Mouse (Mus musculus): ENCODE data around the gene Apoc2. TPM values are rescaled to one million over a fixed set of nuclear protein-coding genes. Genes with fewer than 3 reads are reported as not detected.
A peak's percentile ranks its signal among the peaks of the same experiment; 100 is the strongest.

Gene Apoc2
- polyA plus RNA-seq, 1 experiment, result not detected

DNA sequence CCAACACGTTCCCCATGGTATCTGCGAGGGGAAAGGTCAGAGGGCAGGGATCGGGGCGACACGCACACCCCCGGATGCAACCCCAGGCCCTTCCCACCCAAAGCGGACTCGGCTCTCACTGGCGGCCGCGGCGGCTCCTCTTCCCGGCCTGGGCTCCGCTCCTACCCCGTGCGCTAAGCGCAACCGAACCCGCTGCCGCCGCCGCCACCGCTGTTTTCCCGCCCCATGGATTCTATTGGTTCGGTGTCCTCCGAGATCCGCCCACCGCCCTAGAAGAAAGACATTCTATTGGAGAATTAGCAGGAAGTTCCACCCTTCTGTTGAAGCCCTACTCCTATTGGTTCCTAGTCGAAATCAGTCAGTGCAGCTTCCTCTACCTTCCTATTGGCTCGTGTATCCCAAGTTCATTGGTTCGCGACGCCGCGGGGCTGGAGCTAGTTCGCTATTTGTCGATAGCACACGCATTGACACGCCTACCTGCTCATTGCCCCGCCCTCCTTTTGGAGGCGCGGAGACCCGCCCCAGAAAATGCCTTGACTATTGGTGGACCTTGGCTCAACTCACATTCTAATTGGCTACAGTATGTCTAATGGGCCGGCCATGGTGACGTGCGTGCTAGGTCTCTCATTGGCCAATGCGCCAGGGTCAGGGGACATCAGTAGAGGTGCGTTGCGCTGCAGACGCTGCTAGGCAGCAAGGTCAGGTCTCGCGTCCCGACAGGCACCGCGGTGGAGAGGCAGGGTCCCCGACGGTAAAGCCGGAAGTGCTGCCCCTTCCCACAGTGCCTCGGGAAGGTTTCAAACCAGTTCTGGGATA lies 37.7 kb upstream of the Apoc2 start, which contains the start of gene Tomm40:
TSS of gene Tomm40 (minus strand) at position 200 of the 816 bp plus-strand sequence.
- no peaks in the 10 kb centered on the region for H3K27me3 ChIP-seq (ENCODE audit: control insufficient read depth, insufficient read depth, insufficient read length)
- peak within 1 kb of the TSS; percentile 99 for H3K4me2 ChIP-seq (ENCODE audit: low read depth)
- H3K79me2 ChIP-seq (ENCODE audit: control insufficient read depth, insufficient read depth), result peaks cover 20% of the 10 kb centered on the region
- TF ChIP-seq MYOD1 (IDR thresholded peaks at IDR 0.05; ENCODE audit: control insufficient read depth in 1 of 3, insufficient read length in 2 of 3, low read depth in 2 of 3) (no peak), MYOG (IDR thresholded peaks at IDR 0.05; ENCODE audit: control insufficient read depth in 1 of 3, insufficient read depth in 1 of 3, insufficient read length in 2 of 3, low read depth in 2 of 3) (peak in 1 of 3 experiments; percentile 21), POLR2A (IDR thresholded peaks at IDR 0.05; ENCODE audit: insufficient read length, low read depth) (peak; percentile 66), POLR2AphosphoS2 (IDR thresholded peaks at IDR 0.05; ENCODE audit: insufficient read length, low read depth) (peak; percentile 78), REST (IDR thresholded peaks at IDR 0.05; ENCODE audit: insufficient read depth, insufficient read length) (no peak), CEBPB (IDR thresholded peaks at IDR 0.05; ENCODE audit: insufficient read depth, poor library complexity, severe bottlenecking) (no peak), USF1 (IDR thresholded peaks at IDR 0.05; ENCODE audit: low read depth) (no peak), SRF (IDR thresholded peaks at IDR 0.05; ENCODE audit: control insufficient read depth, insufficient read length, low read depth) (no peak), MAX (IDR thresholded peaks at IDR 0.05; ENCODE audit: low read depth) (no peak), E2F4 (IDR thresholded peaks at IDR 0.05; ENCODE audit: insufficient read depth) (peak; percentile 37)
- peaks cover 12% of the 10 kb centered on the region for H3K36me3 ChIP-seq (ENCODE audit: control insufficient read depth, insufficient read depth)
- H3ac ChIP-seq (ENCODE audit: control insufficient read depth, insufficient read length), result peak within 1 kb of the TSS; percentile 94
- peak within 1 kb of the TSS; percentile 53 for H3K4me3 ChIP-seq

DNA sequence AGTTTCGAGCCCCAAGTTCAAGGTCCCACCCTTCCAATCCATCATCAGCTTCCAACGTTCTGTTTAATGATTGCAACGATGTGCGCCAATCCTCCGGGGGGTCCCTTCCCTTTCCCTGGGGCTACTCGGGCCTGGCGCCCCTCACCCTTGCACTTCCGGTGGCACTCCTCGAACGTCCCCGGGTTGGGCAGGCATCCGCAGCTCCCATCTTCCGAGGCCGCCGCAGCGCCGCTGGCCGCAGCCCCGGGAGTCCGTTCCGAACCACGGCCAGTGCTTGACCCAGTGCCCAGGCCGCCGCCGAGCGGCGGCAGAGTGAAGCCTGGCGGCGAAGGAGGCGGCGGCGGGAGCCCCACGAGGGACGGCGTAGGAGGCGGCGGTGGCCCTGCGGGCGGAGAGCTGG lies 37.1 kb upstream of the Apoc2 start:
- peak overlapping the region; percentile 94 for H3ac ChIP-seq (ENCODE audit: control insufficient read depth, insufficient read length)
- H3K4me3 ChIP-seq, result peak overlapping the region; percentile 53
- H3K4me2 ChIP-seq (ENCODE audit: low read depth), result peak overlapping the region; percentile 91
- peaks cover 12% of the 10 kb centered on the region for H3K36me3 ChIP-seq (ENCODE audit: control insufficient read depth, insufficient read depth)
- H3K79me2 ChIP-seq (ENCODE audit: control insufficient read depth, insufficient read depth), result peaks cover 20% of the 10 kb centered on the region
- H3K27me3 ChIP-seq (ENCODE audit: control insufficient read depth, insufficient read depth, insufficient read length), result no peaks in the 10 kb centered on the region
- TF ChIP-seq TCF12 (IDR thresholded peaks at IDR 0.05; ENCODE audit: insufficient read depth, poor library complexity, severe bottlenecking) (no peak), POLR2A (IDR thresholded peaks at IDR 0.05; ENCODE audit: insufficient read length, low read depth) (no peak), TCF3 (IDR thresholded peaks at IDR 0.05; ENCODE audit: insufficient read length, low read depth) (no peak), POLR2AphosphoS2 (IDR thresholded peaks at IDR 0.05; ENCODE audit: insufficient read length, low read depth) (no peak), SRF (IDR thresholded peaks at IDR 0.05; ENCODE audit: control insufficient read depth, insufficient read length, low read depth) (no peak), USF1 (IDR thresholded peaks at IDR 0.05; ENCODE audit: low read depth) (no peak), CEBPB (IDR thresholded peaks at IDR 0.05; ENCODE audit: insufficient read depth, poor library complexity, severe bottlenecking) (no peak), REST (IDR thresholded peaks at IDR 0.05; ENCODE audit: insufficient read depth, insufficient read length) (no peak), MYOD1 (IDR thresholded peaks at IDR 0.05; ENCODE audit: control insufficient read depth in 1 of 3, insufficient read length in 2 of 3, low read depth in 2 of 3) (no peak), MYOG (IDR thresholded peaks at IDR 0.05; ENCODE audit: control insufficient read depth in 1 of 3, insufficient read depth in 1 of 3, insufficient read length in 2 of 3, low read depth in 2 of 3) (no peak), MAX (IDR thresholded peaks at IDR 0.05; ENCODE audit: low read depth) (no peak), E2F4 (IDR thresholded peaks at IDR 0.05; ENCODE audit: insufficient read depth) (no peak)

DNA sequence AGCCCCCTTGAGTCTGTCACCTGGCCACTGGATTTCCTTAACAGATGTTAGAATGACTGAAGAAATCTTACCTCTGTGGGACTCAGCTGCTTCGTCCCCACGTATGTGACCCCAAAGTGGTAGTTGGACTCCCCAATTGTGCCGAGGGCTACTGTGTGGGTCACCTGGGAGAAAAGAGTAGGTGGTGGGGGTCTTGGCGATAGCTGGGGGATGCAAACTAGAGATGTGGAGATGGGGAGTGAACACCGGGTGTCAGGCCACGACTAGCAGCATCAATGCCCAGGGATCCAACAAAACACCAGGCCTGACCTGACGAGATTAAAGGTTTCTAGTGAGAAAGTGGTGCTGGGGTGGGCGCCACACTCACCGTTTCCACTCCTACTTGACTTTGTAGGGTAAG lies 35.9 kb upstream of the Apoc2 start:
- Histone ChIP-seq H3K27me3 (ENCODE audit: control insufficient read depth, insufficient read depth, insufficient read length) (no peaks in the 10 kb centered on the region), H3K79me2 (ENCODE audit: control insufficient read depth, insufficient read depth) (peaks cover 20% of the 10 kb centered on the region), H3K36me3 (ENCODE audit: control insufficient read depth, insufficient read depth) (peaks cover 17% of the 10 kb centered on the region), H3K4me3 (peak overlapping the region; percentile 53), H3K4me2 (ENCODE audit: low read depth) (peak overlapping the region; percentile 91), H3ac (ENCODE audit: control insufficient read depth, insufficient read length) (no peak overlapping the region)
- no peak for TF ChIP-seq TCF12 (IDR thresholded peaks at IDR 0.05; ENCODE audit: insufficient read depth, poor library complexity, severe bottlenecking)

DNA sequence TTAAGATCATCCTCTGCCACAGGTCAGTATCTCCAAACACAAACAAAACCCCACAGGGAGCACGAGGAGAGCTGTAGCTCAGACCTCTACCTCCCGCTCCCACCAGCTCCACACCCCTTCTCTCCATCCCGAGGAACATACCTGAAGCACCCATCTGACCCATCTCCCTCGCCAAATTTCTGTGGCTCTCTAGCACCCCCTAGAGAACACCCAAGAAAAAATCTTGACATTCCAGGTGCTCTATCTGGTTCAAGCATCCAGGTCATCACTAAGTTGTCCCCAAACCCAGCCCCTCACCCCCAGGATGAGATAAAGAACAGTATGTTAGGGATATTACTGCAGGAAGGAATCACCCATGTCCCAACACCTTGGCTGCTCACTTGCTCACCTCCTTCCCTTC lies 35.5 kb upstream of the Apoc2 start:
- TF ChIP-seq TCF3 (IDR thresholded peaks at IDR 0.05; ENCODE audit: insufficient read length, low read depth) (no peak), POLR2A (IDR thresholded peaks at IDR 0.05; ENCODE audit: insufficient read length, low read depth) (no peak), MYOD1 (IDR thresholded peaks at IDR 0.05; ENCODE audit: control insufficient read depth in 1 of 3, insufficient read length in 2 of 3, low read depth in 2 of 3) (no peak), USF1 (IDR thresholded peaks at IDR 0.05; ENCODE audit: low read depth) (no peak), SRF (IDR thresholded peaks at IDR 0.05; ENCODE audit: control insufficient read depth, insufficient read length, low read depth) (no peak), E2F4 (IDR thresholded peaks at IDR 0.05; ENCODE audit: insufficient read depth) (no peak), MAX (IDR thresholded peaks at IDR 0.05; ENCODE audit: low read depth) (no peak), REST (IDR thresholded peaks at IDR 0.05; ENCODE audit: insufficient read depth, insufficient read length) (no peak), CEBPB (IDR thresholded peaks at IDR 0.05; ENCODE audit: insufficient read depth, poor library complexity, severe bottlenecking) (no peak), TCF12 (IDR thresholded peaks at IDR 0.05; ENCODE audit: insufficient read depth, poor library complexity, severe bottlenecking) (no peak), POLR2AphosphoS2 (IDR thresholded peaks at IDR 0.05; ENCODE audit: insufficient read length, low read depth) (no peak), MYOG (IDR thresholded peaks at IDR 0.05; ENCODE audit: control insufficient read depth in 1 of 3, insufficient read depth in 1 of 3, insufficient read length in 2 of 3, low read depth in 2 of 3) (no peak)
- peak overlapping the region; percentile 91 for H3K4me2 ChIP-seq (ENCODE audit: low read depth)
- peaks cover 17% of the 10 kb centered on the region for H3K36me3 ChIP-seq (ENCODE audit: control insufficient read depth, insufficient read depth)
- peak overlapping the region; percentile 53 for H3K4me3 ChIP-seq
- no peaks in the 10 kb centered on the region for H3K27me3 ChIP-seq (ENCODE audit: control insufficient read depth, insufficient read depth, insufficient read length)
- no peak overlapping the region for H3ac ChIP-seq (ENCODE audit: control insufficient read depth, insufficient read length)
- H3K79me2 ChIP-seq (ENCODE audit: control insufficient read depth, insufficient read depth), result peaks cover 20% of the 10 kb centered on the region

Data from myocyte (in vitro differentiated cells).